Mouse (Mus musculus) brain, embryonic 14.5 days (tissue): ENCODE measurements around the gene Grm6.

Experiments
- CTCF ChIP-seq: fragments of 200-500 bp; IDR thresholded peaks from 2 replicates; pipeline ENCODE4 v1.5.1; 2012; ENCODE audit warnings: inconsistent platforms, mild to moderate bottlenecking, moderate library complexity, borderline replicate concordance; ENCODE audit not compliant: insufficient read depth, insufficient read length; ENCODE audit errors: extremely low read depth
- POLR2A ChIP-seq: fragments of 200-500 bp; IDR thresholded peaks from 2 replicates; pipeline ENCODE4 v1.6.1; 2012; ENCODE audit warnings: mild to moderate bottlenecking, inconsistent platforms, borderline replicate concordance; ENCODE audit not compliant: poor library complexity, insufficient read depth, insufficient read length, severe bottlenecking; ENCODE audit errors: extremely low read depth

GRCm38 (mm10) chr11:50826214-50826613 is 24.3 kb upstream of the Grm6 start:
- no peak for TF ChIP-seq CTCF
- no peak for TF ChIP-seq POLR2A
